Mouse (Mus musculus): ENCODE results near the gene Rabgap1.

The Rabgap1 gene

DNA sequence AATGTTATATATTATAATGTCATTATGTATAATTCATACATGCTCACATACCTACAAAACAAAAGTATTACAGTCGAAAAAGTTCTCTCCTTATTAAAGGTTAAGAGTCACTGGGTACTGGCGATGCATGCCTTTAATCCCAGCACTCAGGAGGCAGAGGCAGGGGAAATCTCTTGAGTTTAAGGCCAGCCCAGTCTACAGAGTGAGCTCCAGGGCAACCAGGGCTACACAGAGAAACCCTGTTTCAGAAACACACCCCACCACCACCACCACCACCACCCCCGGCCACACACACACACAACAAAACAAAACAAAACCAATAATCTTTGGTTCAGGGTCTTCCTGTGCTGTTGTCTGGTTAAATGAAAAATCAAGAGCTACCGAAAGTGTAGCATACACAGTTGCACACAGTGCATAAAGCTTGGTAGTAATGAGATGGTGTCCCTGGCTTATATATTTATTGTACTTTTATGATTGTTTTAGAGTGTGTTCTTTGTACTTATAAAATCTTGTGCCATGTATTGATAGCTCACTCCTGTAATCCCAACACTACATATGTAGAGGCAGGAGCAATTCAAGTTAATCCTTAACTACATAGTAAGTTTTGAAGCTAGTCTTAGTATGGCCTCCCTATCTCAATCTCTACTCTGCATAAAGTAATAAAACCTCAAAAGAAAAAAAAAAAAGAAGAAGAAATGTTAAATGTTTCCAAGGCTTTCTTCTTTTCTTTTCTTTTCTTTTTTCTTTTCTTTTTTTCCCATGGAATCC lies 68.2 kb downstream of the Rabgap1 start:
- DNase-seq (ENCODE audit: inconsistent age in 2 of 2, low spot score in 1 of 2) = no peak

GRCm38 (mm10) chr2:37516030-37516710 lies 73.1 kb downstream of the Rabgap1 start, which contains the start of gene Gpr21:
TSS of gene Gpr21 (plus strand) at chr2:37516332.
- no peak for DNase-seq (ENCODE audit: inconsistent age in 2 of 2, low spot score in 1 of 2)

DNA sequence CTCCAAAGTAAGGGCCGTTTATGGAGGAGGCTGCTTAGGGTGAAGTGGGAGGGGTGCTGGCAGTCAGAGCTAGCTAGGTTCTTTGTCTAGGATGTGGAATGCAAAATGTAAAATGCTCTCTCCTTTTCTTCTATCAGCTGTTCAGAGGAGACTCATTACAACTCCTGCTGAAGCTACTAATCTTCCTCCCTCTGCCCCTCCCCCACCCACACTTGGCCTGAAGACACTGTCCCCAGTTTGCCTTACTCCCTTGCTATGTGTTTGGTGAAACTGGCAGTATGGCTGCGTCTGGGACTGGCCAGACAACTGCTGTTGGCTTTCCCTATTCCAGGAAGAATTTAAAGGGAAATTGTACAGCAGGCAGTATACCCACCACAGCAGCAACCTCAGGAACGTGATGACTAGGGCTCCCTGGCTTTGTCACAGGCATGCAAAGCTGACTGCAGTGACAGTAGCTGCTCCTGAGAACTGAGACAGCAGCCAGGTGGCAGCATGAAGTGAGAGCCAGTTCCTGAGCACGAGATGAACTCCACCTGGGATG lies 73.9 kb downstream of the Rabgap1 start:
- DNase-seq (ENCODE audit: inconsistent age in 2 of 2, low spot score in 1 of 2) = no peak

GRCm38 (mm10) chr2:37518561-37519285 lies 75.6 kb downstream of the Rabgap1 start:
- no peak for DNase-seq (ENCODE audit: inconsistent age in 2 of 2, low spot score in 1 of 2)

DNA sequence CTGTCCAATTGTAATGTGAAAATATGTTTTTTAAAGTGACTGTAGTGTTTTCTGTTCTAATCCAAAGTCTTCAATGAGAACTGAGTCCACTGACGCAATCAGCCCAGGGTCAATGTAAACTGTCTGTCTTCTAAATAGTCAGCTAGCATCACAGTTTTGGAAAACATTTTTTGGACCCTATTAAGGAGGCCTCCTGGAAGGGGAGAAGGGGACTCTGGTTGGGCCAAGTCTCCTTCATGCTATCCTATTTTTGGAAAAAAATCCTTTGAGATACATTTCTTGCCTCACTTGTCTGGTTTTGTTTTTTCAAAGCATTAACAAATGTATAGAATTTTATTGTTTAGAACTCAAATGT lies 76.2 kb downstream of the Rabgap1 start:
- no peak for DNase-seq (ENCODE audit: inconsistent age in 2 of 2, low spot score in 1 of 2)

DNA sequence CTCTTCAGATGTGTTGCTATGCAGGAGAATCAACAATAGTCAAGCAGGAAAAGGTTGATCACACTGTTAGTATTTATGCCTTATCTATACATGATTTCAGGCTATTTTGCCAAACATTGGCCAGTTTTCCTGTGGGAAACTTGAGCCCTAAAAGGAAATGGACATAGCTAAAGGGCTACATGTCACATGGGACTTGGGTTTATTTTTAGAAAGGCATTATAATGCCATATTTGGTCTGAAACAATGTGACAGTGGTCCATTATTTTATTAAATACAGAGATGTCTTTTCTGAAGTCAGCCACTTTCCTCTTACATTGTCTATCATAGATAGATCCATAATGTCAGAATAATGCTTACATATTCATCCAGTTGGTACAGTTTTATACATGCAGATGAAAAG lies 84.5 kb downstream of the Rabgap1 start:
- DNase-seq (ENCODE audit: inconsistent age in 2 of 2, low spot score in 1 of 2) = no peak

GRCm38 (mm10) chr2:37529397-37529796 lies 86.3 kb downstream of the Rabgap1 start:
- DNase-seq (ENCODE audit: inconsistent age in 2 of 2, low spot score in 1 of 2) = no peak

- DNase-seq (ENCODE audit: inconsistent age in 2 of 2, low spot score in 1 of 2) = no peak
Measured at GRCm38 (mm10) chr2:37530766-37531165, 87.7 kb downstream of the Rabgap1 start.

DNA sequence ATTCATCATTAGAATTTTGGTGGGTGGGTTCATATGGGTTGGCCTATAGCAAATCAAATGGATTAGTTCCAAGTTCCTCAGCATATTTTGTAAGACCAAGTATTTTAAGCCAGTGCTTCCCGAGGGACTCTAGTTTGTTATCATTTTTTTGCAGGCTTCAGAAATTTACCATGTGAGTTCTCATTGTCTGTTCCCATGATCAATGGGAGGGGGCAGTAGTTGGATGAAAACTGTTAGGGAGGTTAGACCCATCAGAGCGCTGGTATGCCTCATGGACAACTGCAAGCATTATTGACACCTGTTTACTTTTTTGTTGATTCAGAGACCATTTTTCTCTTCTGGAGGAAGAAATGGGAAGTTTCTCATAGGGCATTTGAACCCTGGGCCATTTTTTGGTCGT lies 88.6 kb downstream of the Rabgap1 start:
- DNase-seq (ENCODE audit: inconsistent age in 2 of 2, low spot score in 1 of 2) = no peak

DNA sequence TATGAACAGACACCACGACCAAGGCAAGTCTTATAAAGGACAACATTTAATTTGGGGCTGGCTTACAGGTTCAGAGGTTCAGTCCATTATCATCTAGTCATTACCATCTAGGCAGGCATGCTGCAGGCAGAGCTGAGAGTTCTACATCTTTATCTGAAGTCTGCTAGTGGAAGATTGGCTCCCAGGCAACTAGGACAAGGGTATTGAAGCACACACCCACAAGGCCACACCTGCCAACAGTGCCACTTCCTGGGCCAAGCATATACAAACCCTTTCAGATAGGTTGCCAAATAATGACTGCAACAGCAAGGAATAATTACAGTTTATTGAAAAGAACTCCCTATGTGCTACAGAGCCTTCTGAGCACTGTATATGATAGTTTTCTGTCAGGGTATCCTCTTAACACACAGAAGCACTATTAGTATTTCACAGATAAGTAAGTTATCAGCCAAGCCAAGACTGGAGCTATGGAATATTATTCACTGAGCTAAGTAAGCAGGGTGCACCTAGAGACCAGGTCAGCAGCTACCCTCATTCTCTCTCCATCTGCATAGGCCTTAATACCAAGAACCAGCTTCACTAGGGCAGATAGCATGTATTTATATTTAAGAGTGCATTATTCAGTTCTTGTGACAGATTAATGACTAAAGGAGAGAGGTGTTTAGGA lies 106.4 kb downstream of the Rabgap1 start:
- DNase-seq (ENCODE audit: inconsistent age in 2 of 2, low spot score in 1 of 2) = peak in 1 of 2 experiments; percentile 44

DNA sequence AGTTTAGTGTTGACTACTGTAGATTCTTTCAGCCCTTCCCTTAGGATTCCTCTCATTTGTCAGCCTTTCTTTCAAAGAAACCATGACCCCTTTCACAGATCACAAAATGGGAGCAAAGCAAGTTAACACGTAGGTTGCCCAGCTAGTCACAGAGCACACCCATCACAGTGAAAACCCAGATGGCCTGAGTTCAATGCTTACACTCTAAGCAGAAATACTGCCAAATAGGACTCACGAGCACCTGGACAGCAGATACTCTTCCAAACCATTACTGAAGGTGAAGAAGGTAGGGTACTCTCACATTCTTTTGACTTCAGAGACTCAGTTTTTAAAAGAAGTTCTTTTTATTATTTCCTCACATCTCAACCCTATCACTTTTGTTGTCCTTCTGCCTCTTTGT lies 113.3 kb downstream of the Rabgap1 start:
- no peak for DNase-seq (ENCODE audit: inconsistent age in 2 of 2, low spot score in 1 of 2)

DNA sequence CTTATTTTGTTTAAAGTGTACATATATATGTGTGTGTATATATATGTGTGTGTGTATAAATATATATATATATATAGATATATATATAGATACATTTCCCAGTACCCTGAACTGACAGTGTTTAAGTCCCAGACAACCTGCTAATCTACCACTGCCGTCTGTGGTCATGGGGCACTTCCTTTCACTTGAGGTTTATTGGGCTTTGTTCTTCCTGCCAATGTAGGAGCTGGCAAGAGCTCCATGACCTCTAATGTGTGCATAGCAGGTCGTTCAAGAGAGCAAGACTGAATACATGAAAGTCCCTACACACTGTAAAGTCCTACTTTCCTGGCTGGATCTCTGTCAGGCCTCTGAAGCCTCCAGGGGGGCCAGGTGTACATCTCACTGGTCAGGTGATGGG lies 122.5 kb downstream of the Rabgap1 start:
- no peak for DNase-seq (ENCODE audit: inconsistent age in 2 of 2, low spot score in 1 of 2)

DNA sequence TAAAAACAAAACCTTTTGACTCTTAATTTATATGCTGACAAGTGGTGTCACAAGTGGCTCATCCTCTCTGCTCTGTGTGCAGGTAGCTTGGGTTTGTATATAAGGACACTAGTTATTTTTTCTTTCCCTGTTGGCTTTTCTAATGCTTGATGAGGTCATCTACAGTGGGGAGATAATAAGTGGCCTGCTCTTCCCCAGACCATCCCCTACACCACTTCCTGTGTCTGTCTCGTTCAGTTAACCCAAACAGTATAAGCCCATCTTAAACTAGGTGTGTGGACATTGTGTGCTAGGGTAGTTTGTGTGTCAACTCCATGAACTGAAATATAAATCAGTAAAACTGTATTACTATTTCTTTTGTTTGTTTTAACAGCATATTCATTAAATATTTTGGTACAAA lies 123.0 kb downstream of the Rabgap1 start:
- DNase-seq (ENCODE audit: inconsistent age in 2 of 2, low spot score in 1 of 2) = no peak

DNA sequence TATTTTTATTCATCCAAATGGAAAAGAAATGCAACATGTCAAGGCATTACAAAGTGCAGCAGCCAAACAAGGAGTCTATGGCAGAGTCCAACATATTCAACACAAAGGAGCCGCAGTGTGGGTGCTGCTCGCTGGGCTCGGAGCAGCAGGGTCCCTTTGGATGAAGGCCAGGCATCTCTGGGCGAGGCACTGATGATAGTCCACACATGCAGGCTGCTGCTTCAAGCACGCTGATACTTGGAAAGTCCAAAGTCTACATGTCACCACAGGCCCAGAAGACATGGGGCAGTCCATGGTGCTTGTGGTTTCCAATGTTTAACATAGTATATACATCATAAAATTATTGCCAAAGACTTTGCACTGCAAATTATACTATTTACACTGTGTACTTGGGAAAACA lies 126.8 kb downstream of the Rabgap1 start:
- DNase-seq (ENCODE audit: inconsistent age in 2 of 2, low spot score in 1 of 2) = no peak

- no peak for DNase-seq (ENCODE audit: inconsistent age in 2 of 2, low spot score in 1 of 2)
Measured at GRCm38 (mm10) chr2:37570703-37571102, 127.6 kb downstream of the Rabgap1 start.

- no peak for DNase-seq (ENCODE audit: inconsistent age in 2 of 2, low spot score in 1 of 2)
Measured at GRCm38 (mm10) chr2:37572141-37572540, 129.1 kb downstream of the Rabgap1 start.

- no peak for DNase-seq (ENCODE audit: inconsistent age in 2 of 2, low spot score in 1 of 2)
Measured at GRCm38 (mm10) chr2:37576661-37577060, 133.6 kb downstream of the Rabgap1 start.

DNA sequence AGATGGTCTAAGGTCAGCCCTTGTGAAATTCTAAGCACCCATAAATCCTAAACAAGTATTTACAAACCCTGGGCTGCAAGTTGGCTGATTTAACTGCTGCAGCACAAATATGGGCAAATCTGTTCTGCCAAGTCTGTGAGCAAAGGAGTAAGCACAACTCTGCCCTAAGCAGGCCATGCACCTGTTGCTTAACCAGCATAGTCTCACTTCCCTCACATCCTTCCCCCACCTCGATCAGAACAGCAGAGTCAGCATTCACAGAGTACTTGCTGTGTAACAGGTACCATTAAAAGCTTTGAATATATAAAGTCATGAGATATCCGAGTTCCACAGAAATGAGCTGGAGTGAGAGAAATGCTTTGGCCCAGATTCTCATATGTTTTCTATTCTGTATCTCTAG lies 135.1 kb downstream of the Rabgap1 start:
- no peak for DNase-seq (ENCODE audit: inconsistent age in 2 of 2, low spot score in 1 of 2)

- no peak for DNase-seq (ENCODE audit: inconsistent age in 2 of 2, low spot score in 1 of 2)
Measured at GRCm38 (mm10) chr2:37587919-37588318, 144.8 kb downstream of the Rabgap1 start.
